Mouse (Mus musculus): ENCODE measurements around the gene Ywhah. TPM values are rescaled to one million over a fixed set of nuclear protein-coding genes. Genes with fewer than 3 reads are reported as not detected.
"Not testable (repeated sequence)": the region's sequence is repeated elsewhere in the genome, so short reads cannot be mapped to it uniquely, and the experiment has no call there.

The Ywhah gene
- polyA plus RNA-seq, 1 experiment, result 41.2 TPM

DNA sequence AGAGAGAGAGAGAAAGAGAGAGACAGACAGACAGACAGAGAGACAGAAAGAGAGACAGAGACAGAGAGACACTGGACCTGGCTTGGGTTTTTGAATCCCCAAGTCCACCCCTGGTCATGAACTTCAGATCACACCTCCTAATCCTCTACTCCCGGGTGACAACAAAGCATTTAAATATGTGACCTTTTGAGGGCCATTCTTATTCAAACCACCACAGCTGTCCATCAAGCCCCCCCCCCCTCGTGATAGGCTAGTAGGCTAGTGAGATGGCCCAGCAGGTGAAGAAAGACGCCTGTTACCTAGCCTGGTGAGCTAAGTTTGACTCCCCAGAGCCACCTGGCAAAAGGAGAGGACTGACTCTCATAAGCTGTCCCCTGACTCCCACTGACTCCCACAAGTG lies 16.3 kb downstream of the Ywhah start:
- Histone ChIP-seq H3K4me1 (ENCODE audit: control insufficient read depth, insufficient read depth, low read length) (peaks cover 3% of the 10 kb centered on the region), H3K27me3 (ENCODE audit: control insufficient read depth, insufficient read depth, low read length) (no peaks in the 10 kb centered on the region), H3K4me3 (ENCODE audit: control insufficient read depth, low read depth, low read length) (no peak overlapping the region), H3K36me3 (ENCODE audit: control insufficient read depth, insufficient read depth, low read length) (no peaks in the 10 kb centered on the region), H3K27ac (ENCODE audit: control insufficient read depth, insufficient read depth, low read depth, low read length) (no peak overlapping the region)
- TF ChIP-seq POLR2A (IDR thresholded peaks at IDR 0.05; ENCODE audit: control insufficient read depth, low read depth, low read length) (no peak), CTCF (IDR thresholded peaks at IDR 0.05; ENCODE audit: control insufficient read depth, insufficient read depth, insufficient replicate concordance, low read depth, low read length) (no peak)

DNA sequence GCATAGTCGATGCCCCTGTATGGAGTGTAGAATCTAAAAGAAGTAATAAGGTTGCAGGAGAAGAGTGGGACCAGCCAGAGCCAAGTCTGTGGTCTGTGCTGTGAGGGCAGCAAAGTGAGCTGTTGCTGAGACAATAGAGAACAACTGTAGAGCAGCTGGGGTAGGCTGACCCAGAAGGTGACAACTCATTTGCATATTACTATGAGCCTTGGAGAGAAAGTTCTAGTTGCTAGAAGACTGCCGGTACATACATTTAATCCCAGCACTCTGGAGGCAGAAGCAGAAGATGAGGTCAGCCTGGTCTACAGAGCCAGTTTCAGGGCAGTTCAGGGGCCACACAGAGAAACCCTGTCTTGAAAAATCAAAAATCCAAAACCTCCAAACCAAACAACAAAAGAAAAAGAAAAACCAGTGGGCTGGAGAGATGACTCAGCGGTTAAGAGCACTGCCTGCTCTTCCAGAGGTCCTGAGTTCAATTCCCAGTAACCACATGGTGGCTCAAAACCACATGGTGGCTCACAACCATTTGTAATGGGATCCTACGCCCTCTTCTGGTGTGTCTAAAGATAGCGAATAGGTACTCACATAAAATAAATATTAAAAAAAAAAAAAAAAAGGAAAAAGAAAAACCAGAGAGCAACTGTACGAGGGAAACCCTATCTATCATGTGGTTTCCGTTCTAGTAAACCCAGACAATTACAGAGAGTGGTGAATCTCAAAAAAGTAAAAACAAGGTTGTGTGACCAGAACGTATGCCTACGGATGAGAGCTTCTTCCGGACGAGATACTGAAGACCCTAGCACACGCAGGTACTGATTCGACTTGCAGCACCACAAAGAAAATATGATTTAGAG lies 20.3 kb downstream of the Ywhah start:
- TF ChIP-seq POLR2A (IDR thresholded peaks at IDR 0.05; ENCODE audit: control insufficient read depth, low read depth, low read length) (no peak), CTCF (IDR thresholded peaks at IDR 0.05; ENCODE audit: control insufficient read depth, insufficient read depth, insufficient replicate concordance, low read depth, low read length) (no peak)
- no peak overlapping the region for H3K27ac ChIP-seq (ENCODE audit: control insufficient read depth, insufficient read depth, low read depth, low read length)
- H3K36me3 ChIP-seq (ENCODE audit: control insufficient read depth, insufficient read depth, low read length), result no peaks in the 10 kb centered on the region
- peaks cover 3% of the 10 kb centered on the region for H3K4me1 ChIP-seq (ENCODE audit: control insufficient read depth, insufficient read depth, low read length)
- no peak overlapping the region for H3K4me3 ChIP-seq (ENCODE audit: control insufficient read depth, low read depth, low read length)
- H3K27me3 ChIP-seq (ENCODE audit: control insufficient read depth, insufficient read depth, low read length), result no peaks in the 10 kb centered on the region

DNA sequence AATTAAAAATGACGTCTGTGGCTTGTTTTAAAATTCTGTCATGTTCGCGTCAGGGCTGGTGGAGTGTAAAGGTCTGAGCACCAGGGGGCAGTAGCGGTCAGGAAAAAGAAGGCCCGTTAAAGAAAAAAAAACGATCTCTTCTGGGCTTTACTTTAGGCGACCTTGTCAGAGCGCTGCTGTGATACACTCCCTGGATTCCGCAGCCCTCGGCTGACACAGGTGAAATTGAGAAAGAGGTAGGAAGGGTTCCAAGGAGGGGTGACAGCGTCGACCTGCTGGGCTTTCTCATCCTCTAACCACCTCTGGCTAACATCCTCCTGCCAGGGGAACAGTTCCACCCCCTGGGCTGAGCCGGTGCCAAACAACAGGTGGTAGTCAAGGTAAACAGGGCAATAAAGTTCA lies 20.9 kb downstream of the Ywhah start:
- peak; percentile 49 for TF ChIP-seq CTCF (IDR thresholded peaks at IDR 0.05; ENCODE audit: control insufficient read depth, insufficient read depth, insufficient replicate concordance, low read depth, low read length)
- no peak for TF ChIP-seq POLR2A (IDR thresholded peaks at IDR 0.05; ENCODE audit: control insufficient read depth, low read depth, low read length)
- H3K27ac ChIP-seq (ENCODE audit: control insufficient read depth, insufficient read depth, low read depth, low read length), result peak overlapping the region; percentile 67
- peak overlapping the region; percentile 77 for H3K4me3 ChIP-seq (ENCODE audit: control insufficient read depth, low read depth, low read length)

DNA sequence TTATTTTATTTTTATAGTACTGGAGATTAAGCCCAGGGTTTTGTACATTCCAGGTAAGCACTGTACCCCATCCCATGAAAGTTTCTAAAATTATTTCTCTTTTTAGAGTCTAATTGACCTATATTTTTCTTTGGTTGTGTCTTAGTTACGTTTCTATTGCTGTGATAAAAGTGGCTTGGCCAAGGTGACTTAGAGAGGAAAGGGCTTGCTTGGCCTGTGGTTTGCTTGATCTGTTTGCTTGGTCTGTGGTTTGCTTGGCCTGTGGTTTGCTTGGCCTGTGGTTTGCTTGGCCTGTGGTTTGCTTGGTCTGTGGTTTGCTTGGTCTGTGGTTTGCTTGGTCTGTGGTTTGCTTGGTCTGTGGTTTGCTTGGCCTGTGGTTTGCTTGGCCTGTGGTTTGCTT lies 22.1 kb downstream of the Ywhah start:
- not testable (repeated sequence) for H3K4me3 ChIP-seq (ENCODE audit: control insufficient read depth, low read depth, low read length); H3K27me3 ChIP-seq (ENCODE audit: control insufficient read depth, insufficient read depth, low read length); H3K27ac ChIP-seq (ENCODE audit: control insufficient read depth, insufficient read depth, low read depth, low read length); H3K4me1 ChIP-seq (ENCODE audit: control insufficient read depth, insufficient read depth, low read length); H3K36me3 ChIP-seq (ENCODE audit: control insufficient read depth, insufficient read depth, low read length)

More for the DNA sequence above, 20.9 kb downstream of the Ywhah start:
- Histone ChIP-seq H3K4me1 (ENCODE audit: control insufficient read depth, insufficient read depth, low read length) (peaks cover 4% of the 10 kb centered on the region), H3K36me3 (ENCODE audit: control insufficient read depth, insufficient read depth, low read length) (no peaks in the 10 kb centered on the region), H3K27me3 (ENCODE audit: control insufficient read depth, insufficient read depth, low read length) (no peaks in the 10 kb centered on the region)

DNA sequence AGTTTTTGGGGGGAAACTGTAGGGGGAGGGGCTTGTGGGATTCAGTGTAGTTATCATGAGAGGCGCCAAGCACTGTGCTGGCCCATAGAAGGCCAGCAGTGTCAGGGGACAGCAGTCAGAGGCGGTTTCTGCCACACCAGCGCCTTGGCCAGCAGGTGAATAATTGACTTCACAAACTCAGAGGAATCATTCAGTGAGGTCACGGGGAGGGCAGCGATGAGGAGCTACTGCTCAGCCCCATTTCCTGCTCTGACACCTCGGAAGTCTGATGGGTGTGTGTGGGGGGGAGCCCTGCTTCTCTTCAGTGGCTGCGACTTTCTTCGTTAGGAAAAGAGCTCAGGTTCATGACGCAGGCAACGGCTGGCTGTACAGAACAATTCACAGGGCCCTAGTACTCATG lies 24.8 kb downstream of the Ywhah start:
- H3K27ac ChIP-seq (ENCODE audit: control insufficient read depth, insufficient read depth, low read depth, low read length), result no peak overlapping the region
- no peaks in the 10 kb centered on the region for H3K27me3 ChIP-seq (ENCODE audit: control insufficient read depth, insufficient read depth, low read length)
- H3K4me3 ChIP-seq (ENCODE audit: control insufficient read depth, low read depth, low read length), result no peak overlapping the region
- peaks cover 8% of the 10 kb centered on the region for H3K4me1 ChIP-seq (ENCODE audit: control insufficient read depth, insufficient read depth, low read length)
- TF ChIP-seq CTCF (IDR thresholded peaks at IDR 0.05; ENCODE audit: control insufficient read depth, insufficient read depth, insufficient replicate concordance, low read depth, low read length), result no peak
- H3K36me3 ChIP-seq (ENCODE audit: control insufficient read depth, insufficient read depth, low read length), result no peaks in the 10 kb centered on the region

GRCm38 (mm10) chr5:33044636-33045315 lies 26.2 kb downstream of the Ywhah start:
- no peaks in the 10 kb centered on the region for H3K27me3 ChIP-seq (ENCODE audit: control insufficient read depth, insufficient read depth, low read length)
- peaks cover 5% of the 10 kb centered on the region for H3K4me1 ChIP-seq (ENCODE audit: control insufficient read depth, insufficient read depth, low read length)
- H3K4me3 ChIP-seq (ENCODE audit: control insufficient read depth, low read depth, low read length), result no peak overlapping the region; the same call in 1 of the 2 replicates
- no peaks in the 10 kb centered on the region for H3K36me3 ChIP-seq (ENCODE audit: control insufficient read depth, insufficient read depth, low read length)
- TF ChIP-seq CTCF (IDR thresholded peaks at IDR 0.05; ENCODE audit: control insufficient read depth, insufficient read depth, insufficient replicate concordance, low read depth, low read length) (peak; percentile 70; the same call in 1 of the 2 replicates), POLR2A (IDR thresholded peaks at IDR 0.05; ENCODE audit: control insufficient read depth, low read depth, low read length) (no peak)
- H3K27ac ChIP-seq (ENCODE audit: control insufficient read depth, insufficient read depth, low read depth, low read length), result no peak overlapping the region

DNA sequence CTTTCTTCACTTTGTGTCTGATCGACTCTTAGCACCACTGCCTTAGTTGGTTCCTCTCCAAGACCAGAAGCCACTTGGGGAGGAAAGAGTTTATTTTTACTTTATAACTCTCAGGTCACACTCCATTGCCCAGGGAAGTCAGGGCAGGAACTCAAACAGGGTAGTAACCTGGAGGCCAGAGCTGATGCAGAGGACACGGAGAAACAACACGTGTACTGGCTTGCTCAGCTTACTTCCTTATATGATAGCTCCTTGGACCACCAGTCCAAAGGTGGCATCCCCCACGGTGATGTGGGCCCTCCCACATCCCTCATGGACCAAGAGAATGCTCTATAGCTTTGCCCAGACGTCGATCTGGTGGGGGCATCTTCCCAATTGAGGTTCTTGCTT lies 26.7 kb downstream of the Ywhah start:
- peaks cover 5% of the 10 kb centered on the region for H3K4me1 ChIP-seq (ENCODE audit: control insufficient read depth, insufficient read depth, low read length)
- H3K4me3 ChIP-seq (ENCODE audit: control insufficient read depth, low read depth, low read length), result no peak overlapping the region; the same call in 1 of the 2 replicates
- no peak overlapping the region for H3K27ac ChIP-seq (ENCODE audit: control insufficient read depth, insufficient read depth, low read depth, low read length)
- H3K36me3 ChIP-seq (ENCODE audit: control insufficient read depth, insufficient read depth, low read length), result no peaks in the 10 kb centered on the region
- TF ChIP-seq CTCF (IDR thresholded peaks at IDR 0.05; ENCODE audit: control insufficient read depth, insufficient read depth, insufficient replicate concordance, low read depth, low read length), result no peak
- TF ChIP-seq POLR2A (IDR thresholded peaks at IDR 0.05; ENCODE audit: control insufficient read depth, low read depth, low read length), result no peak
- no peaks in the 10 kb centered on the region for H3K27me3 ChIP-seq (ENCODE audit: control insufficient read depth, insufficient read depth, low read length)

Measured in testis, adult 2 months (tissue).